Mouse (Mus musculus) heart, postnatal 10 days (tissue): Measurements from ENCODE around the gene 1110051M20Rik. TPM values are rescaled to one million over a fixed set of nuclear protein-coding genes. Genes with fewer than 3 reads are reported as not detected.

Source experiments
- DNase-seq, 2 experiments: peaks; one replicate each; pipeline ENCODE4 v3.0.0; 2021
- intact Hi-C: fragments of 180-260 bp; cut with DNase I; formaldehyde crosslinking; loops from one replicate; pipeline ENCODE4 v1.15.1; 2025
- total RNA-seq, 2 experiments: library from RNA; stranded (reverse); gene quantifications; 2 replicates each; pipeline ENCODE4 v1.2.3; 2021

Gene 1110051M20Rik
- total RNA-seq, 2 experiments from 2014 or later = 9.5 to 12.9 TPM

GRCm38 (mm10) chr2:91361068-91361528, 83.4 kb downstream of the 1110051M20Rik start:
- intact Hi-C loops = no loop called here
- peak; percentile 41 to 52 for DNase-seq

DNA sequence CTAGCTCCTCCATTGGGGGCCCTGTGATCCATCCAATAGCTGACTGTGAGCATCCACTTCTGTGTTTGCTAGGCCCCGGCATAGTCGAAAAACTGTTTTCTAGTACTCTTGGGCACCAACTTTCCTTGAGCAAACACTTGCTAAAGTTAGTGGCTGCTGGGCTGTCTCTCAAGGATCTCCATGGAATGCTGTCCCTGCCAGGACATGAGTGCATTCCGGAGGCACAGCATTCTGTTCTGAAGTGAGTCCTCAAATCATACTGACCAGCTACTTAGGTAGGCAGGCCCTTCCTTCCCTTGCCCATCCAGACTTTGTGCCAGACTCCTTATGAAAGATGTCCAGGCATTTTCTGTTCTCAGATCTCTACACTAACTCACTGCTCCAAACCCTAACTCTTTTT, 88.7 kb downstream of the 1110051M20Rik start:
- no peak for DNase-seq
- intact Hi-C loops = no loop called here

DNA sequence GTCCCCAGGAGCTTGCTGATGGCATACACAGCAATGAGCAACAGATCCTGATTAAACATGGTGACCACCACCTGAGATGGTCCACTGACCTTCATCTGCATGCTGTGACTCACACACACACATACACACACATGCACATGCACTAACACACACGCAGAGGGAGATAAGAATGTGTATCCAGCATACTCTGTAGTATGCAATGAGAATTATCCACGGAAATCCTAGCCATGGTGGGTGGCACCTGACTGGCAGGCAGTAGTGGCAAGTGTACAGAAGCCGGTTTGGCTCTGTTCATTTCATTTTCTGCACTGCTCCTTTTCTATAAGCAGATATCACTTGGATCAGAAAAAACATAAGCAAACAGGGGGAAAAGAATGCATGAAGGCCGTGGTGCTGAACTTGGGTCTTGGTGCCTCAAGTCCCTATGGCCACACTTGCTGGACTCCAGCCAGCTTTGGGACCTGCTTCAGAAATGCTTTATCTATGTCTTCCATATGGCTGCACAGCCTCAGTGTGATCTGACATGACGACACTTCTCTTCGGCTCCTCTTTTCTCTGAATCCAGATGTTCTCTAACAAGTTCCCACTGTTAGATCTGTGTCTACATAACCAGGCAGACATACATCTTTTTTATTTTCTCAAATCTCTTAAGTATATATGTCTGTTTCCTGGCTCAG, 89.6 kb downstream of the 1110051M20Rik start:
- no peak for DNase-seq
- intact Hi-C loops = no loop called here

DNA sequence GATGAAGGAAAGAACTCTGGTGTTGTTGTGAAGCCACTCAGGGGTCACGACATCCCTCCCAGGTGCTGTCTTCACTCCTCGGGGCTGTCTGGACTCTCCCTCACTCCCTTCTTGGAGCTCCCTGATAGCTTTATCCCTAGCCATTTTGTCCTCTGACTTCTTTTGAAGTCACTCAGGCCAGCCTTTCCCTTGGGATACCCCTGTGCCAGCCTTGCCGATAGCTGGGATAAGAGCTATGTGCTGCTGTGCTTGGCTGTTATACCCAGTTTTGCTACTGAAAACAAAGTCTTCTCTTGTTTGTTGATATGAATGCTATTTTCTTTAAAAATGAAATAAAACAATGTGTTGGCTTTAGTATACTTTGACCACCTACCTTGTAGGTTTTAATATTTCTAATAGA, 90.7 kb downstream of the 1110051M20Rik start:
- intact Hi-C loops = no loop called here
- no peak for DNase-seq

GRCm38 (mm10) chr2:91351841-91352240, 92.7 kb downstream of the 1110051M20Rik start:
- intact Hi-C loops = no loop called here
- DNase-seq = no peak

DNA sequence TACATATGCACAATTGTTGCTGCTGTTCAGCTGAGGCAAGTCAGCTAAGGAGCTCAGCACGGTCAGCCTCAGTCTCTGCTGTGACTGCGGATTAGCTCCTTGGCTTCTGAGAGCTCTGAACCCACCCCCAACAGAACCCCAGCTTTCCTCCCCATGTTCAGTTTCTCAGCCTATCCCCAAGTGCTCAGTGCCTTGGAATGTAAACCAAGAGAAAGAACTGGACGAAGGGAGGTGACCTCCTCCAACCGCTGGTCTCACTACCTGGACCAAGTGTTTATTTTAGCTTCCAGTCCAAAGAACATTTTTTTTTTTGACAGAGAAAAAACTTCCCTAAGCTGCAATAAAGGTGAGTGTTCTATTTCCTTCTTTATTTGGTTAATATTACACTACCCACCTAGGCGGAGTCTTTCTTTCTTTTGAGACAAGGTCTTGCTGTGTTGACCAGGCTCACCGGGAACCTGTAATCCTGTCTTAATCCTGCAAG, 94.5 kb downstream of the 1110051M20Rik start:
- intact Hi-C loops = no loop called here

DNA sequence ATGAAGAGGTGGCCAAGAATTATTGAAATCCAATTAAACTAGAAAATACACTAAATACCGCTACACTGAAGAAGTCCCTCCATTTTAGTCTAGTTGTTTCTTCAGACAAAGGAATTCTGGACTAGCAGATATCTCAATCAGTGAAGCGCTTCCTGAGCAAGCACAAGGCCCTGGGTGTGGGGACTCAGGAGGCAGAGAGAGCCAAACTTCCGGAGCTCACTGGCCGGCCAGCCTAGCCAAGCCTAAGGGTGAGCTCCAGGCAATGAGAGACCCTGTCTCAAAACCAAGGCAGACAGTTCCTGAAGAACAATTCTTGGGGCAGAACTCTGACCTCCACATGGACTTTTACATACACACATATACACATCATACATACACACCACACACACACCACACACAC, 95.6 kb downstream of the 1110051M20Rik start:
- DNase-seq = no peak
- intact Hi-C loops = no loop called here

More for the DNA sequence above, 94.5 kb downstream of the 1110051M20Rik start:
- no peak for DNase-seq

DNA sequence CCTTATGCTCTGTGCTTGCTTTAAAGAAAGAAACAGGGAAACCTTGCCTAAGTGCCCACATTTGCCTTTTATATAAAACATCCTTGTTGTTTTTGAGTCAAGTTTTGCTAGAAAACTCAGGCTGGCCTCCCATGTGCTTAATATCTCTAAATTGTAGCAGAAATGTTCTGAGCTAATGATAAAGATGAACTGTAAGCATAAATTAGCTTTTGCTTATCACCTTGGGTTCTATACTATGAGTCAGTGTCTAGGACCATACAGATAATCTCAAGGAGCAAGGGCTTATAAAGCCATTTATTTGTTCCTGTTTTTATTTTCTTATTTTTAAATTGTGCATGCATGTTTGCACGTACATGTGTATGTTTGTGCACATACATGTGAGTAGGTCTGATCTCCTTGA, 98.9 kb downstream of the 1110051M20Rik start:
- no peak for DNase-seq
- intact Hi-C loops = no loop called here

- no peak for DNase-seq
- intact Hi-C loops = no loop called here
Observed at GRCm38 (mm10) chr2:91339591-91339990, 104.9 kb downstream of the 1110051M20Rik start.

- peak; percentile 69 to 75 for DNase-seq
- intact Hi-C loops = no loop called here
Observed at GRCm38 (mm10) chr2:91335128-91335527, 109.4 kb downstream of the 1110051M20Rik start.

- intact Hi-C loops = no loop called here
- no peak for DNase-seq
Observed at GRCm38 (mm10) chr2:91331051-91331843, 113.3 kb downstream of the 1110051M20Rik start.

DNA sequence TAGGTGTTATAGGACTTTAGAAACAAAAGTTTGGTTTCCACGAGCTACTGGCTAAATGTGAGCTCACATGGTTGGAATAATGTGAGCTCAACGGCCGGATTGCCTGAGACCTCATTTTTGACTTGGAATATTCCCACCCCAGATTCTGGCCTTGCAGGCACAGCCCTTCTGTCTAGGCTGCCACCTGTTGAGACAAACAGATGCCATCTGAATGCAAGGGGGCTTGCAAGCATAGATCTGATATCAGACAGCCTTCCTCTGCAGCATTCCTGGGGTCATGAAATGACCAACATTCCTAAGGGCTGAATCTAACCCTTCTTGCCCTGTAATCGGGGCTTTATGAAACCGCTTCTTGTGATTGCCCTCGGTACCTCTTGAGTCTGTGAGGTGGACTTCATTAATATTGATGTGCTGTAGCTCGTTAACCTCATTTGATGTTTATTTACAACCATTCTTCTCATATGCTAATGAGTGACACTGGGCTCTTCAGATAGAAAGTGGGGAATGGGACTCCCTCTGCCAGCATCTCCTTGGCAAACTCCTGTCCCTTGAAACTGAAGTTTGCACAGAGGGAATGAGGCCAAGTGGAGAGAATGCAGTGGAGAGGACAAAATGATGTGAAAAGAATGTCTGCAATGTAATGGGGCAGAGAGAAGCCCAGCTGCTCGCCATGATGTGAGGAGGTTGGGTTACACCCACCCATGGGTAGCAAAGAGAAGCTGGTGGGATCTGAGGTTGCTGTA, 114.3 kb downstream of the 1110051M20Rik start:
- intact Hi-C loops = no loop called here
- no peak for DNase-seq

GRCm38 (mm10) chr2:91328729-91329125, 115.8 kb downstream of the 1110051M20Rik start:
- no peak for DNase-seq
- intact Hi-C loops = no loop called here

DNA sequence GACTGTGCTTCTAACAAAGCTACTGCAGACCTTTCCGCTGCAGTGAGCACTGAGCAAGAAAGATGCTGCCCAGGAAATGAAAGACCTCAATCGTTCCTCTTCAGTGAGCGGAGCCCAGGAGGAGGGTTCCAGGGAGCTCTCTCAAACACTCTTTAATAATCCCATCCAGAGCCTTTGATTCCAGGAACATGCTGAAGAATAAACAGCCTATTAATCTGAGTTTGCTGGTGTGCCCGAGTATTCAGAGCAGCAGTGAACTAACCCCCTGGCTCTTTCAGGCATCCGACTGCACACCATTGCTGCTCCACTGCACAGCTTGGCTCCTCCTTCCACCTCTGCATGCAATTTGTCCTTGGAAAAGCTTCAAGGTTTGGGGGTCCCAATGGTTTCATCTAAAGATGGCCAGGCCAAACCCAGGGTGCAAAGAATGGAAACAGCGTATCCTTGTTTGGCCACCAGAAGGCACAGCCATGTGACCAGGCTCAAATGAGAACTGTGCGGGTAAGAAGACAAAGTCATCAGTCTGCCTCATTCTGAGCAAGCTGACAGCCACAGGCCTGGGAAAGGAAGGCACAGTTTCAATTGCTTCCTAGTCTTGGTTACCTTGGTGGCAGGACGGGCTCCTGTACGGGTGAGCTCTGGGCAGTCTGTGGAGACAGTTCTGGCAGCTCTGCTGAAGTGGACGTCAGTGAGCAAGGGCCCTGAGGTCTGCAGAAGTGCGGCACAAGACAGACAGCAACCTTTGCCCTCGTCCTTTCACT, 116.4 kb downstream of the 1110051M20Rik start:
- intact Hi-C loops = no loop called here
- no peak for DNase-seq

GRCm38 (mm10) chr2:91326746-91327350, 117.7 kb downstream of the 1110051M20Rik start:
- intact Hi-C loops = no loop called here
- peak; percentile 22 to 41 for DNase-seq

- no peak for DNase-seq
- intact Hi-C loops = no loop called here
Observed at GRCm38 (mm10) chr2:91324761-91325421, 119.6 kb downstream of the 1110051M20Rik start.

DNA sequence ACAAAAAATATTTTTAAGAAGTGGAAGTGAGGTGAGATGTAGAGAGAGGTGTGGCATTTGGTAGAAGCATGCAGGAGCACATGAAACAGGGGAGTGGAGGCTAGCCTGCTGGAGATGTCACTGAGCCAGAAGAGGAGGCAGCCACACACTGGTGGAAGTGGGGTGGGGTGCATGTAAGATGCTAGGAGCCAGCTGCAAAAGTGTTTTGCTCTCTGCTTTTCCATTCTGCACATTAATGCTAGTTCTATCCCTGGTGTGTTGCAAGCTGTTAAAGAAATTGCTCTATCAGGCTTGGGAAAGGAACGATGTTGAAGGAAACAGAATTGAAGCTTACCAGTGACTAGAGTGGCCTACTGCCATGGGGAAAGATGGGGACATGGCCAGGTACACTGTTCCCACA, 120.2 kb downstream of the 1110051M20Rik start:
- no peak for DNase-seq
- intact Hi-C loops = no loop called here

- intact Hi-C loops = no loop called here
- DNase-seq = no peak
Observed at GRCm38 (mm10) chr2:91322490-91322889, 122.0 kb downstream of the 1110051M20Rik start.

DNA sequence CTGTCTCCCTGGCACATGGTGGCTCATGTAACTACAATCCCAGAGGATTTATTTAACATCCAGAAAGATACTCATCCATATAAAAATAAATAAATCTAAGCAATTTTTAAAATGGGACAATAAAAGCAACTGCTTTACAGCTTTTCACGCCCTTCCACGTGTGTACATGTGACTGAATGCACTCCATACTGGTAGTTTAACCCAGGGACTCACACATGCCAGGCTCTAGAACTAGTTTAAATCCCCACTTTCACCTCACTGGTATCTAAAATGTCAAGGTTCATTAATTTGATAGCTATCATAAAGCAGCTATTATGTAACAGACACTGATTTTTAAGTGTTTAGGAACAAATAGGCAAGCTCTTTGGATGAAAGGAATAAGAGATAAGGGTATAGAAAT, 122.6 kb downstream of the 1110051M20Rik start:
- intact Hi-C loops = no loop called here
- DNase-seq = no peak
